Mouse (Mus musculus) adipocyte (in vitro differentiated cells): Measurements from ENCODE around the gene Dus1l.
"Not testable (repeated sequence)": the region's sequence is repeated elsewhere in the genome, so short reads cannot be mapped to it uniquely, and the experiment has no call there.

Experiments used
- DNase-seq: peaks from one replicate; pipeline ENCODE4 v3.0.0-alpha.2; 2016; ENCODE audit warnings: low spot score

Gene Dus1l

GRCm38 (mm10) chr11:120819556-120819955, 23.4 kb upstream of the Dus1l start:
- no peak for DNase-seq

DNA sequence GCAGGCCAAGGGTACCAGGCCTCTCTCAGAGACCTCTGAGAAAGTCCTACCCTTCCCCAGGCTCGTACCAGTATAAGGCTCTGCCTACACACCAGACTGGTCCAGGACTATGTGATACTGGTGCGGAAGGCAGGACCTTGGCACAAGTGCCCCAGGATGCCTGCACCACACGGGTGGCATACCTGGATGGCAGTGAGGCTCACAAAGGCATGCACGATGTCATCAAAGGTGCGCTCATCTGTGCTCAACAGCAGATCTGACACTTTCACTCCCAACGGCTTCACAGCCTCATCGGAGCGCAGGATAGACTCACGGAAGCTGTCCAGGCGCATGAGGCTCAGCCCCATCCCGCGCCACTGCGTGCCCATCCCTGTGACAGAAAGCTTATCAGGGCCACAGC, 22.0 kb upstream of the Dus1l start:
- no peak for DNase-seq

- DNase-seq, result no peak
Measured at GRCm38 (mm10) chr11:120817358-120817757, 21.2 kb upstream of the Dus1l start.

DNA sequence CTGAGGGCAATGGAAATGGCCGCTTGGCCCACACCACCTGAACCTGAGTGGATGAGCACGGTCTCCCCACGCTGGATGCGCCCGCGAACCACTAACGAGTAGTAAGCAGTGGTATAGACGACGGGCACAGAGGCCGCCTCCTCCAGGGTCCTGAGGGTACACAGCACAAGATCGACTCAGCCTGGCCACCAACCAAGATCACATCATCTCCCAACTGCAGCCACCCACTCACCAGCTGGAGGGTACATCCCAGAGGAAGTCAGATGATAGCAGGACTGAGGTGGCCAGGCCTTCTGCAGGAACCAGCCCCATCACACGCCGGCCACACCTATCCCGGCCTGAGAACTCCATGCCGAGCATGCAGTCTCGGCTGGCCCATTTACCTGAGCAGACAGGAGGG, 15.9 kb upstream of the Dus1l start:
- no peak for DNase-seq

DNA sequence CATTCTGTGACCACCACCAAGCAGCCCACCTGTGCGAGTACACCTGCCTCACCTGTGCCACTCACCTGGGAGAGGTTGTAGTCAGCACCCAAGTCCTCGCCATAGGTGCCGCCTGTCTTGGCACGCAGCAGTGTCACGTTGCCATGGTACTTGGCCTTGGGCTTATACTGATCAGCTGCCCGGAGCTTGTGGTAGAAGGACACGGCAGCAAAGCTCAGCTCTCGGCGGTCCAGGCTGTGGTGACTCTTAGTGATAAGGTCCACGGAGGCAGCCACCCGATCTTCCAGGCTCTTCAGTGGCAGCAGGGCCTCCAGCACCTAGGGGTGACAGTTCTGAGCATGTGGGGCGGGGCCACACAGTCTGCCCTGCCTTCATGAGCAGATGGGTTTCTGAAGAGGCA, 11.8 kb upstream of the Dus1l start:
- no peak for DNase-seq

DNA sequence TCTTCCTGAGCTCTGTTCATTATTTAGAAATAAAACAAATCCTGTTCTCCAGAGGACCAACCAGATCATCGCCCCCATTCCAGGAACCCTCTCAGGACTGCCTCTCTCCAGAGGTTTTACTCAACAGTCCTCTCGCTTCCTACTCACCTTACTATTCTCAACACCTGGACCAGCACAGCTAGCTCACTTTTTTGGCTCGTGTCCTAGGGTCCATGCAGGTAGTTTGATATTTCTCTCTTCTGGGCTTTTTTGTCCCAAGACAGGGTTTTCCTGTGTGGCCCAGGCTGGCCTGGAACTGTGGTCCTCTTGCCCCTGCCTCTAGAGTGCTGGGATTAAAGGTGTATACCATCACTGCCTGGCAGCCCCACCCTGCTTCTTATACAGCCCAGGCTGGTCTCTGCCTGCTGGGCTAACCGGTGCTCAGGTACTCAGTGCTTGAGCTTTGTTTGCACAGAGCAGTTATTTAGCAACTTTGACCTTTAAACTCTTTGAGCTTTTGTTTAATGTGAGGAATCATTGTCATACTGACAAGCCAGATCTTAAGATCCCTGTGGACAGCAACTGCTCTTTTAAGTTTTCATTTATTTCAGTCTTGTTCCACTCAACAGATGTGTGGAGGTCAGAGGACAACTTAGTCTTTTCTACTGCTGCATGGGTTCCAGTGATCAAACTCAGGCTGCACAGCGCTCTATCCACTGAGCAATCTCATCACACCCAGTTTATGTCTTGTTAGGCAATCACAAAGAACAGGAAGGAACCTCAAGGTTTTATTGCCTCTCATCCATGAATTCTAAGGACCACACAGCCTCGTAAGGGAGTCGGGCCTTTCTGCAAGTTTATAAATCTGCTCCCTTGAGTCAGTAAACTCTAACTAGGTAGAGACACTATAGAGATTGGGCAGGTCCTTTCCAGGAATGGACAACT, 9.4 kb upstream of the Dus1l start:
- DNase-seq, result no peak

DNA sequence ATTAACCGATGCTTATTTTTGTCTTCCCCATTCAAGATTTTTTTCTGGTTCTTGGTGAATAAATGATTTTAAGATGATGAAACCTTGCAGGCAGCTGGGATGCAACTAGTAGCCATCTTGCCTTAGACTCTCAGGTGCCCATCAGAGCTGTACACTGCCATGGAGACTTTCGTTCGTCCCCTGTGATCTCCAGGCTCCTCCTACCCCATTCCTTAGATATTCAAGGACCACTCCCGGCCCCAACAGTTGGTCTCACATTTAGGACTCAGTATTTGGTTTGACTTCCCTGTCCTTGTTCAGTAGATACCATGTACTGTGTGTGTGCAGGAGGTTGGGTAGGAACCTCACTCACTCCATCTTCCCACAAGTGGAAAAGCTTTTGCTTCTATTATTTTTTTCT, 8.6 kb upstream of the Dus1l start:
- DNase-seq, result no peak

- DNase-seq, result no peak
Measured at GRCm38 (mm10) chr11:120804274-120804673, 8.1 kb upstream of the Dus1l start.

DNA sequence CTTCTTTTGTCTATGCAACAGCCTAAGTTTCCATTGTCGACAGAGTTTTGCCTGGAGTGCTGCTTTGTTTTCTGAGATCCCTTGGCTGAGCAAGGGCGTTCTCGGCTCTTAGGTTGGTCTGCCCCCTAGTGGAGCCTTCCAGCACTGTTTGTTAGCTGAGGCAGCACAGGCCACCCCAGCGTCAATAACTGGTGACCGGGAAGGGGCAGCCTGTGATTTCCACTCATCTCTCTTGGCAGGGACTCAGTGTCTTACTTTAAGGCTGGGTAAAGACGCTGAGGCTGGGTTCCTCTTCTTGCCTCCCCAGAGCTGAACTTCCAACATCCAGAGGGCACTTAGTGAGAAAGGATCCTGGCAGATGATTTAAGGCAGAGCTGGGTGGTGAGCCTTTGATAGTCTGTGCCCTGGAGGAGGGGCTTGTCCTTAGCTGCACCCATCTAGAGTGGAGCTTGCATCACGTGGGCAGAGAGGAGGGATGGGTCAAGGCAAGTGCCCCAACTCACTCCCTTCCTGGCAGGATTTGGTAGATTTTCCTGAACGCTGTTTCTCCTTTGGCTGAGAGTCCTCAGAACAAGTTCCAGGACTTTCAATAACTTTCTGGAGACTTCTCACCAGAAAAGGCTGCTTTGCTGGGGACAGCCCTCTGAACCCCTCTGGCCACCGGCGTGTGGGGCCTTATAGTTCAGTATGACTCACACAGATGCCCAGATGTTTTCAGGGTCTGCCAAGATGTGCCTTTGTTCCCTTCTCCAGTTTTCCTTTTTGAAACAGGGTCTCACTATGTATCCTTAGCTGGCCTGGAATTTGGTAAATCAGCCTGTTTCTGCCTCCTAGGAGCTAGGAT, 4.1 kb upstream of the Dus1l start:
- peak; percentile 97 for DNase-seq

GRCm38 (mm10) chr11:120799316-120799890, 3.2 kb upstream of the Dus1l start:
- DNase-seq, result no peak

GRCm38 (mm10) chr11:120798244-120798643, 2.0 kb upstream of the Dus1l start:
- DNase-seq, result no peak

GRCm38 (mm10) chr11:120796614-120796946, 377 bp upstream of the Dus1l start:
- no peak for DNase-seq

DNA sequence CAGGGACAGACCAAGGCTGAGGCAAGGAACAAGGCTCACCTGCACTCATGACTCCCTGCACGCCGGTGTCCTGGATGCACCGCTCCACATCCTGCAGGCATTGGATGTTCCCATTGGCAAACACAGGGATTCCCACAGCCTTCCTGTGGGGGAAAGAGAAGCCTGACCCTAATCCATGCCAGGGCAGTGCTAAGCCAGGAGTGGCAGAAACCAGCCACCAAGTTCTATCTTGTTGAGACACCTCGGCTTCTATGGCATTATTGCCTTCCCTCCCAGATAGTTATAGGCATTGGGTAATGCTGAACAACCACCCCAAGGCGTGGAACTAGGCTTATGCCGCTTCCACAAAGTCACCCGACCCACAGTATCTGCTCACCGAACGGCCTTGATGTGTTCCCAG, 3.6 kb downstream of the Dus1l start:
- no peak for DNase-seq

GRCm38 (mm10) chr11:120789810-120790209, 6.4 kb downstream of the Dus1l start:
- DNase-seq, result no peak

DNA sequence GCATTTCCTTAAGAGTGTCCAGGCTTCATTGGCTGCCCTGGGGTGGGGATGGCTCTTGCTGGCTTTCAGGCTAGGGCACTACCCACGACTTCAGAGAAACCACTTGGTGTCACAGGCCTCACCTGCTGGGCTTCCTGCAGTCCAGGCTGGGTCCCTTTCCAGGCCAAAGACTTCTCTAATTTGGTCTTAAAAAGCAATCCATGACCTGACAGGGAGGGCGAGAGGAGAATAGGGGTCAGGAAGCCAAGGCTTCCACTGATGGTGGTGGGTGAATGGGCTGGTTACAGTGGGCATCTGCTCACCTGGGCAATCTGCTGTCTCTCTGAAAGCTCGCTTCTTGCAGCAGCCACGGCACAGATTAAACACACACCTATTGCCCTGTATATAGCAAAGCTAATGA, 6.8 kb downstream of the Dus1l start:
- DNase-seq, result no peak

DNA sequence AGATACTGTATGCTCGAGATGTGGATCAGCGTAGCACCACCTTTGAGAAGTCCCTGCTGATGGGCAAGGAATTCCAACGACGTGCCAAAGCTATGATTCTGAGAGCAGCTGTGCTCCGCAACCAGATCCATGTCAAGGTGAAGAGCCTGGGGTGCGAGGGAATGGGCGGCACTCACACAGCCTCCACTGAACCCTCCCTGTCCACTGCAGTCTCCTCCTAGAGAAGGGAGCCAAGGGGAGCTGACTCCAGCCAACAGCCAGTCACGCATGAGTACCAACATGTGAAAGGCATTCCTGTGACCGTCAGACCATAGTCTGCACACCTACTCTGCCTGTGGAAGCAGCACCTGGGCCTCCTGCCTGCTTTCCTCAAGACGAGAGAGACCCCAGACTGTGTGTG, 7.7 kb downstream of the Dus1l start:
- not testable (repeated sequence) for DNase-seq

GRCm38 (mm10) chr11:120785145-120785544, 11.1 kb downstream of the Dus1l start:
- no peak for DNase-seq

DNA sequence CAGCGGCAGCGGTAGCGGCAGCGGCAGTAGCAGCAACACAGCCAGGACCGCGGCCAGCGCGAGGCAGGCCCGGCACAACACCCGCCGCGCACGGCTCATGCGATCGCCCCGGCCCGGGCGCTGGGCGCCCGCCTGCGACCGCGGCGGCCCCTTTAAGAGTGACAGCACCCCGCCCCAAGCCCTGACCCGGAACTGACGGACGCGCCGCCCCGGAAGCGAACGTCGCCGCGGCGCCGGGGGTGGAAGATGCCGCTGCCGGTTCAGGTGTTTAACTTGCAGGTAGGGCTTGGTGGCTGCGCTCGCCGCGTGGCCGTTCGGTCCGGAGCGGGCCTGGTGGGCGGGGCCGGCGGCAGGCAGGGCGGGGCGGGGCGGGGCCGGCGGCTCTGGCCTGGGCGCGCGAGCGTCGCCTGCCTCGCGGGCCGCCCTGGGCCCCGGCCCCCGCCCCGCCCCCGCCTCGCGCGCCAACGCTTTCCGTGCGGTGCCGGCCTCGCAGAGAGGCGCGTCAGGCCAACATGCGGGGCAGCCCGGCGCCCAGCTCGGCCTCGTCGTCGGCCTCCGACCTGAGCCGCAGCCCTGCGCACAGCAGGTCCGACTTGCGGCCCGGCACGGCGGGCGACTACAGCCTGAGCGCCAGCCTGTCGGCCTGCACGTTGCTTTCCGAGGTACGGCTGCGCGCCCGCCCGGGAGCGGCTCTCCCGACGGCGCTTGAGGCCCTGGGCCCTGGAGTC, 12.0 kb downstream of the Dus1l start, which contains the start of the genes Rfng and Gps1:
TSS of gene Rfng (minus strand) at position 144 of the 728 bp plus-strand sequence.
TSS of gene Gps1 (plus strand) at position 209 of the 728 bp plus-strand sequence.
- DNase-seq, result peak; percentile 70

DNA sequence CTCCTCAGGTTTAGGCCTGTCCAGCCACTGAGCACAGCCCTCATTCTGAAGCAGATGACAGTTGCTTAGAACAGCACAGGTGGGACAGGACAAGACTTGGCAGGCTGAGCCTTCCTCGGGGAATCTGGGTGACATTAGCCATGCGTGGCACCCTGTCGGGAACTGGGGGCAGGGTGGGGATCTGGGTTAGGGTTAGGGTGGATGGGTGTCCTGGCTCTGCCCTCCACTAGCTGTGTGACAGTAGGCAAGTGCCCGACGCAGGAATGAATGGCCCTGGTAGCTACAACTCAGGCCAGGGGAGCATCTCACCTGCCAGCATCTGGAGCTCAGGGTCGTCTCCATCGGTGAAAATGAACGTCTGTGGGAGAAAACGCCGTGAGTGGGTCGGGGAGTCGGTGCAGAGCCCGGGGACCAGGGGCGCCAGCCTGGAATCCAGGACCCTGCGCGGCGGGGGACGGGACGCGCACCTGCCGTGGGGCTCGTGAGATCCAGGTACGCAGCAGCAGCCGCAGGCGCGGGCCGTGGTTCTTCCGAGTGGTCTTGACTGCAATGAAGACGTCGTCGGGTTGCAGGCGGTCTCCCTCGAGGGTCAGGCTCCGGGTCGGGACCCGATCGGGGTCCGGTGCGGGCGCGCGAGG, 12.7 kb downstream of the Dus1l start:
- no peak for DNase-seq

DNA sequence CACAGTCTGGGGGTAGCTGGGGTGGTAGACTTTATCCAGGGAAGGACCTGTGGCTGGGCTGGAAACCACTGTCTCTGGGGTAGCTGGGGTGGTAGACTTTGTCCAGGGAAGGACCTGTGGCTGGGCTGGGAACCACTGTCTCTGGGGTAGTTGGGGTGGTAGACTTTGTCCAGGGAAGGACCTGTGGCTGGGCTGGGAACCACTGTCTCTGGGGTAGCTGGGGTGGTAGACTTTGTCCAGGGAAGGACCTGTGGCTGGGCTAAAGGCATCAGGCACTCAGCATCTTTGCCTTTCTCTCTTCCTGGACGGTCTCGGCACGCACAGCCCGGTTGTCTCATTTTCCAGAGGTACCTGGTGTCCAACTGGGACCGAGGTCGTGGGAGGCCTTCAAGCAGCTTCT, 14.8 kb downstream of the Dus1l start:
- DNase-seq, result not testable (repeated sequence)

DNA sequence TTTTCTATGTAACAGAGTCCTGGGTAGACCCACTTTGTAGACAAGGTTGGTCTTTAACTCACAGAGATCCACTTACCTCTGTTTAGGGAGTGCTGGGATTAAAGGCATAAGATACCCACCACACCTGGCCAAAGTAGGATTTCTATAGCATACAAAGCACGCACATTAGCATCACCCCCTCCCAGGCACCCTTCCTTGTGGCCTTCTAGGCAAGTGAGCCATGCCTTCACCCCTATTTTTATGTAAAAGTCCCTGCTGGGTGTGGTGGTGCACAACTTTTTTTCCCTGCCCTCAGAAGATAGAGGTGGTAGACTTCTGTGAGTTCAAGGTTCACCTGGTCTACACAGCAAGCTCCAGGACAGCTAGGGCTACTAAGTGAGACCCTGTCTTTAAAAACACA, 16.3 kb downstream of the Dus1l start:
- no peak for DNase-seq
